Mouse (Mus musculus): ENCODE data around the gene Psma6. TPM values are rescaled to one million over a fixed set of nuclear protein-coding genes. Genes with fewer than 3 reads are reported as not detected.

The Psma6 gene
- polyA plus RNA-seq (2014; fragmentation: Illumina TruSeq; extraction: RNeasy Lipid Tissue Mini Kit (QIAGEN cat#74804)) = 353 TPM

DNA sequence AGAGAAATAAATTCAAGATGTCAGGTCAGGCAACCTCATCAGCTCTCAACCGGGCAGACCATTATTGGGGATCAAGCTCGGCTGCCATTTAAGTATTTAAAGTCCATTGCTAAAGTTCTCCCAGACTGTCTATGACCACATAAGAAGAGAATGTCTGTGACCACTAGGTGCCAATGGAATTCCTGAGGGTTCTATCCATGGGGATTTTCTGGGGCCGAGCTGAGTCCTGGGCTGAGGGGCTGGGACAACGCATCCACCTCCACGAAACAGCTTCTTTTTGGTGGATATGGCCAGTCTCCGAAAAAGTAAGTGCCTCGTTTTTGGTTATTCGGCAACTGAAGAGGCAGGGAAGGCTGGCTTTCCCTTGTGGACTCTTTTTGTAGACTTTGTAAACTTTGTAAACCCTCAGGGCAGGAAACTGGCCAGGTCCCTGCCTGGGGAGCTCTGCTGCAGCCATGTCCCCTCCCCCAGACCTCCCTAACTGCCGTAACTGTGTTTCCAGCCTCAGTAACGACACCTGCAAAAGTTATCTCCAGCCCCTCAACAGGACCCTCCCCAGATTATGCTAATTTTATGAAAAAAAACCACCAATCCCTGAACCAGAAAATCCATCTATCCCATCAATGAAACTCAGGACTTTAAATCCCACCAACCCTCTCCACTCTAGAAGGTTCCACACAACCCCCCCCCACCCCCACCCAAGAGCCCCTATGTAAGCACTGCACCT, at the start of gene Psma6:
Psma6 (plus strand) TSS at position 200 of the 727 bp plus-strand sequence.

Other genes starting within 250 kb of the Psma6 start
- gene Srp54b, start 229.1 kb upstream of the Psma6 start, polyA plus RNA-seq (2014; fragmentation: Illumina TruSeq; extraction: RNeasy Lipid Tissue Mini Kit (QIAGEN cat#74804)) = 3.0 TPM
- 35.0 TPM for gene 1700047I17Rik2, start 184.6 kb upstream of the Psma6 start, polyA plus RNA-seq (2014; fragmentation: Illumina TruSeq; extraction: RNeasy Lipid Tissue Mini Kit (QIAGEN cat#74804))
- 316 TPM for gene Srp54c, start 154.1 kb upstream of the Psma6 start, polyA plus RNA-seq (2014; fragmentation: Illumina TruSeq; extraction: RNeasy Lipid Tissue Mini Kit (QIAGEN cat#74804))
- gene 1110008L16Rik, start 84.6 kb upstream of the Psma6 start, polyA plus RNA-seq (2014; fragmentation: Illumina TruSeq; extraction: RNeasy Lipid Tissue Mini Kit (QIAGEN cat#74804)) = 43.1 TPM
- gene Ppp2r3c, start 81.2 kb upstream of the Psma6 start, polyA plus RNA-seq (2014; fragmentation: Illumina TruSeq; extraction: RNeasy Lipid Tissue Mini Kit (QIAGEN cat#74804)) = 38.3 TPM
- gene Nfkbia, start 108.4 kb downstream of the Psma6 start, polyA plus RNA-seq (2014; fragmentation: Illumina TruSeq; extraction: RNeasy Lipid Tissue Mini Kit (QIAGEN cat#74804)) = 36.7 TPM
- not detected for gene Aldoart2, start 181.0 kb downstream of the Psma6 start, polyA plus RNA-seq (2014; fragmentation: Illumina TruSeq; extraction: RNeasy Lipid Tissue Mini Kit (QIAGEN cat#74804))
- gene Insm2, start 215.2 kb downstream of the Psma6 start, polyA plus RNA-seq (2014; fragmentation: Illumina TruSeq; extraction: RNeasy Lipid Tissue Mini Kit (QIAGEN cat#74804)) = not detected